Mouse (Mus musculus): ENCODE measurements around the gene Pick1. TPM values are rescaled to one million over a fixed set of nuclear protein-coding genes. Genes with fewer than 3 reads are reported as not detected.

Pick1 gene
- polyA plus RNA-seq, 1 experiment from 2014 or later, result 19.3 TPM

DNA sequence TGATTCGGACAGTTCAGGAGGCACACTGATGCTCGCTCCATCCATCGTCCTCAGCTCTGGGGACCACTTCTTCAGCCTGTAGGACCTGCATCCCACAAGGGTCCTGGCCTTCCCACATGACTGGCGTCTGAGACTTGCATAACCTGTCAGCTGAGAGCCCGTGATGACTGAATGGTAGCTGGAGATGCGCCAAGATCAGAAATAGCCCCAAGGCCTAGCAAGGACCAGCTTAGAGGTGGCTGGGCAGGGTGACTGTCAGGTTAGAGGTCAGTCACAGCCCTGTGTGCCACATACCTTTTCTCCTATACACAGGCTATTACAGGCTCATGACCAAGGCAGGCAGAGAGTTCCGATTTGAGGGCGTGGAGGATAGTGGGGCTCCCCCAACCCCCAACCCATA lies 33.5 kb upstream of the Pick1 start:
- 69% methylated on average over 8 of the region's 8 CpGs for WGBS (ENCODE audit: insufficient replicate concordance)
- H3K9me3 ChIP-seq (replicated peaks; ENCODE audit: control insufficient read depth, low read length), result no peaks in the 10 kb centered on the region
- no peak overlapping the region for H3K4me2 ChIP-seq
- no peak for ATAC-seq (replicated peaks; ENCODE audit: insufficient number of reproducible peaks, low FRiP score, low TSS enrichment)
- no peaks in the 10 kb centered on the region for H3K36me3 ChIP-seq (ENCODE audit: control insufficient read depth, insufficient read depth, low read length)
- H3K4me3 ChIP-seq (ENCODE audit: low read depth, low read length), result no peak overlapping the region
- H3K27me3 ChIP-seq (ENCODE audit: control insufficient read depth, insufficient read depth, low read length), result peaks cover 6% of the 10 kb centered on the region; the same call in 1 of the 2 replicates
- no peak overlapping the region for H3K27ac ChIP-seq (ENCODE audit: low read depth, low read length)
- no peak overlapping the region for H3K9ac ChIP-seq (ENCODE audit: low read depth, low read length)
- H3K4me1 ChIP-seq (ENCODE audit: control insufficient read depth, insufficient read depth, low read length), result peaks cover 22% of the 10 kb centered on the region

DNA sequence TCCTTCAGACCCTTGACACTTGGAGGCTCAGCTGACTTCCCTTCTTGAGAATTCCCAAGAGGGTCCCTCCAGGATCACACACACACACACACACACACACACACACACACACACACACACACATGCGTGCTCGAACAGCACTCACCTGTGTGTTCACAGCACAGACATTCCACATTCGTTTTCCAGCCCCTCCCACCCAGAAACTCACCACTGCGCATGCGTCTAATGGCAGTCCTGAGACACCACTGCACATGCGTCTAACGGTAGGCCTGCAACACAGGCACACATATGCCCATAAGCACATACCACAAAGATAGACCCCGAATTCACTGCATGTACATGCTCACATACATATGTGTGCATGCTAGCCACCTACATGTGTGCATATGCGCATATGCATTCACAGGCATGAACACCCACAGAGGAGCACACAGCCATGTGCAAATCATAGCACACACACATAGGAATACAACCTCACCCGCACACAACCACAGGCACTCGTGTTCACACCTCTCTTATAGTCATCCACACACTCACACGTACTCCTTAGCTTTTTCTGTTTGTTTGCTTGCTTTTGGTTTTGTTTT lies 29.5 kb upstream of the Pick1 start:
- H3K9ac ChIP-seq (ENCODE audit: low read depth, low read length), result no peak overlapping the region
- no peak overlapping the region for H3K4me3 ChIP-seq (ENCODE audit: low read depth, low read length)
- no peaks in the 10 kb centered on the region for H3K36me3 ChIP-seq (ENCODE audit: control insufficient read depth, insufficient read depth, low read length)
- ATAC-seq (replicated peaks; ENCODE audit: insufficient number of reproducible peaks, low FRiP score, low TSS enrichment), result no peak
- no peak overlapping the region for H3K4me2 ChIP-seq
- no peaks in the 10 kb centered on the region for H3K9me3 ChIP-seq (replicated peaks; ENCODE audit: control insufficient read depth, low read length)
- H3K27ac ChIP-seq (ENCODE audit: low read depth, low read length), result no peak overlapping the region
- H3K27me3 ChIP-seq (ENCODE audit: control insufficient read depth, insufficient read depth, low read length), result peaks cover 13% of the 10 kb centered on the region
- peaks cover 28% of the 10 kb centered on the region for H3K4me1 ChIP-seq (ENCODE audit: control insufficient read depth, insufficient read depth, low read length)
- WGBS (ENCODE audit: insufficient replicate concordance), result 81% methylated on average over 12 of the region's 12 CpGs

DNA sequence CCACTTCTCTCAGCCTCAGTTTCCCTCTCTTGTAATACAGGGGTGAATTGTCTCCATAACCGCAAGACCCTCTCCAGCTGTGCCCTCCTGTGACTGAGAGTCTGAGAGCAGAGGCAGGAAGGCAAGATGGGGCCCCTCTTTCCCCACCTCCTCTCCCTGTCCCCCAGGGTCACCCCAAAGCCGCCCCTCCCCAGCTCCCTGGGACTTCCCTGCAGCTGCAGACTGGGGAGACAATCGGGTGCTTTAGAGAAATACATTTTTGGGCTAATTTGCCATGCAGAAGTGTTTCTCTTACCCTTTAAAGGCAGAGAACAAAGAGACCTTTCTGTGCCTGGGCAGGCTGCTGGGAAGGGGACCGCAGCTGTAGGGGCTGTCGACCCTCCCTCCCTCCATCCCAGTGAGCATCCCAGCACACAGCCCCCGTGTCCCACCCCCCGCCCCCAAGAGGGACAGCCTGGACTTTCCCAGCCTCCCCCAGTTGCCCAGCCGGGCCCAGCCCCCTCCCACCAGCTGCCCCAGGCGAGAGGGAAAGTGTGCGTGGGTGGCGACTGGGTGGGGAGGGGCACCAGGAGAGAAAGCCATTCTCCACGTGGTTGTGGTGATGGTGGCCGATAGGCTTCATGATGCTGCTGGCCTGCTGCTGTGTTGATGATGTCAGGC lies 27.4 kb upstream of the Pick1 start:
- Histone ChIP-seq H3K9me3 (replicated peaks; ENCODE audit: control insufficient read depth, low read length) (no peaks in the 10 kb centered on the region), H3K9ac (ENCODE audit: low read depth, low read length) (no peak overlapping the region)
- ATAC-seq (replicated peaks; ENCODE audit: insufficient number of reproducible peaks, low FRiP score, low TSS enrichment), result 0 out of 2 replicates have a peak, but pooled peaks have one; percentile 24

DNA sequence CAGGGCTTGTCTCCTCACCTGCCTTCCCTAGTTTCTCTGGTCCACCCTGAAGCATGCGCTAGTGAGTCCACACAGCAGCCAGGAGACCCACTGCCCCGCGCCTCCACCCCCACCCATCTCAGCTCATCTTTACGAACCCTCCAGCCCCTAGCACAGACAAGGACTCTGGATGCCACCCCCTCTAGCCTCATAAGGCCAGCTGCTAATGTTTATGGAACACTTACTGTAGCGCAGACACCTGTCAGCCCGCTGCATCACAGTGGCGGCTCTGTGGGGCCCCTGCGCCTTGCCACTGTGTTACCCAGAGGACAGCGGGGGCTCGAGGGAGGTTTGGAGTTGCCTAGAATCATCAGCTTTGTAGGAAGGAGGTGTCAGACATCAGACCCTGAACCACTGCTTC lies 26.4 kb upstream of the Pick1 start:
- ATAC-seq (replicated peaks; ENCODE audit: insufficient number of reproducible peaks, low FRiP score, low TSS enrichment), result no peak
- no peak overlapping the region for H3K4me3 ChIP-seq (ENCODE audit: low read depth, low read length)
- 16% methylated on average over 10 of the region's 10 CpGs for WGBS (ENCODE audit: insufficient replicate concordance)
- no peak overlapping the region for H3K9ac ChIP-seq (ENCODE audit: low read depth, low read length)
- no peak overlapping the region for H3K27ac ChIP-seq (ENCODE audit: low read depth, low read length)
- H3K4me2 ChIP-seq, result peak overlapping the region; percentile 1; the same call in 1 of the 2 replicates
- no peaks in the 10 kb centered on the region for H3K9me3 ChIP-seq (replicated peaks; ENCODE audit: control insufficient read depth, low read length)
- peaks cover 11% of the 10 kb centered on the region for H3K27me3 ChIP-seq (ENCODE audit: control insufficient read depth, insufficient read depth, low read length)
- peaks cover 19% of the 10 kb centered on the region for H3K4me1 ChIP-seq (ENCODE audit: control insufficient read depth, insufficient read depth, low read length)
- no peaks in the 10 kb centered on the region for H3K36me3 ChIP-seq (ENCODE audit: control insufficient read depth, insufficient read depth, low read length)

More for the DNA sequence above, 27.4 kb upstream of the Pick1 start:
- WGBS (ENCODE audit: insufficient replicate concordance), result 25% methylated on average over 13 of the region's 13 CpGs
- peaks cover 19% of the 10 kb centered on the region for H3K4me1 ChIP-seq (ENCODE audit: control insufficient read depth, insufficient read depth, low read length)
- no peaks in the 10 kb centered on the region for H3K36me3 ChIP-seq (ENCODE audit: control insufficient read depth, insufficient read depth, low read length)
- peaks cover 13% of the 10 kb centered on the region for H3K27me3 ChIP-seq (ENCODE audit: control insufficient read depth, insufficient read depth, low read length)
- no peak overlapping the region for H3K4me3 ChIP-seq (ENCODE audit: low read depth, low read length)
- H3K4me2 ChIP-seq, result no peak overlapping the region
- H3K27ac ChIP-seq (ENCODE audit: low read depth, low read length), result no peak overlapping the region

DNA sequence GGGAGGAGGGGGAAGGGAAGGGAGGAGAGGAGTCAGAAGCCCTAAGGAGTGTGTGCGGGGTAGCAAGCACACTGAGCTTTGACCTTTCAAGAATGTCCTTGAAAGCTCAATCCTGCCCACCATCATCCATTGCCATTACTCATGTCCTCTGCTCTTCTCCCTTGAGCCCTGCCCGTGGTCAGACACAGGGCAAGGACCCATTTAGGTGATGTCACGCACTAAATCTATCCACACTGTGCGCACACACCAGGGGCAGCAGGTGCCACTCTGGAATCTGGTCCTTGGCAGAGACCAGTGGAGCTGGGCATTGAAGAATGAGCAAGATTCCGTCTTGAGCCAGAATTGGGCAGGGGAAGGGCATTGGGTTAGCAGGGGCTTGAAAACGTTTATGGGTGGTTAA lies 20.8 kb upstream of the Pick1 start:
- ATAC-seq (replicated peaks; ENCODE audit: insufficient number of reproducible peaks, low FRiP score, low TSS enrichment), result no peak
- Histone ChIP-seq H3K9me3 (replicated peaks; ENCODE audit: control insufficient read depth, low read length) (no peaks in the 10 kb centered on the region), H3K27ac (ENCODE audit: low read depth, low read length) (no peak overlapping the region), H3K4me2 (no peak overlapping the region), H3K4me1 (ENCODE audit: control insufficient read depth, insufficient read depth, low read length) (no peaks in the 10 kb centered on the region), H3K36me3 (ENCODE audit: control insufficient read depth, insufficient read depth, low read length) (no peaks in the 10 kb centered on the region), H3K4me3 (ENCODE audit: low read depth, low read length) (no peak overlapping the region), H3K27me3 (ENCODE audit: control insufficient read depth, insufficient read depth, low read length) (peaks cover 2% of the 10 kb centered on the region; the same call in 1 of the 2 replicates), H3K9ac (ENCODE audit: low read depth, low read length) (no peak overlapping the region)
- WGBS (ENCODE audit: insufficient replicate concordance), result 68% methylated on average over 6 of the region's 6 CpGs

DNA sequence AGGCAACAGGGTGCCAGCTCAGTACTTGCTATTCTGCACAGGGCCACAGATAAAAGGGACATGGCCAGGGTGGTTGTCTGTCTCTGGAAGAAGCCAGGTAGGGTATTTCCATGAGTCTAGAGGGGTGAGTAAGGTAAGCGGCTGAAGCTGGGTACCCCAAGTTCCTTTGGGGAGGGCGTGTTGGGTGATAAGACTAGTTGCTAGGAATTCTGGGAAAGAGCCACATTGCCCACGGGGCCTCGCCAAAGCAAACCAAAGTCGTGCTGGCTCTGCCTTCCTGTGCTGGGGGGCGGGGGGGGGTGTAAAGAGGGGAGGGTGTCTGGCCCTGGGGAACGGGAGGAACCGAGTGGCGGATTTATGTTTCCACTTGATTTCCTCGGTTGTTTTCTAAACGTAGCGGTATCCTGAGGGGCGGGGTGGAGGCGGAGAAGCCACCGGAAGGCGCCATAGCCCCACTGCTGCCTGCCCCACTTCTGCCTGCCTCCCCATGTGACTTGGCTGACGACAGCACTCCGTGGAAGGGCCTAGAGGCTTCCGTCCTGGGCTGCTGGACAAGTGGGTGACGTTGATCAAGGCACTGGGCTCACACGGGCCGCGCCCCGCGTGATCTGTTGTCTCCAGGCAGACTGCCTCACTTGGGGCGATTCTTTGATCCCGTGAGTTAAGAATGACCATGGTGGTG lies 20.1 kb upstream of the Pick1 start:
- Histone ChIP-seq H3K4me3 (ENCODE audit: low read depth, low read length) (no peak overlapping the region), H3K4me1 (ENCODE audit: control insufficient read depth, insufficient read depth, low read length) (no peaks in the 10 kb centered on the region), H3K4me2 (no peak overlapping the region), H3K27me3 (ENCODE audit: control insufficient read depth, insufficient read depth, low read length) (peaks cover under 1% of the 10 kb centered on the region; the same call in 1 of the 2 replicates), H3K9ac (ENCODE audit: low read depth, low read length) (no peak overlapping the region), H3K9me3 (replicated peaks; ENCODE audit: control insufficient read depth, low read length) (no peaks in the 10 kb centered on the region), H3K27ac (ENCODE audit: low read depth, low read length) (no peak overlapping the region), H3K36me3 (ENCODE audit: control insufficient read depth, insufficient read depth, low read length) (no peaks in the 10 kb centered on the region)
- ATAC-seq (replicated peaks; ENCODE audit: insufficient number of reproducible peaks, low FRiP score, low TSS enrichment), result no peak
- WGBS (ENCODE audit: insufficient replicate concordance), result 72% methylated on average over 26 of the region's 27 CpGs

DNA sequence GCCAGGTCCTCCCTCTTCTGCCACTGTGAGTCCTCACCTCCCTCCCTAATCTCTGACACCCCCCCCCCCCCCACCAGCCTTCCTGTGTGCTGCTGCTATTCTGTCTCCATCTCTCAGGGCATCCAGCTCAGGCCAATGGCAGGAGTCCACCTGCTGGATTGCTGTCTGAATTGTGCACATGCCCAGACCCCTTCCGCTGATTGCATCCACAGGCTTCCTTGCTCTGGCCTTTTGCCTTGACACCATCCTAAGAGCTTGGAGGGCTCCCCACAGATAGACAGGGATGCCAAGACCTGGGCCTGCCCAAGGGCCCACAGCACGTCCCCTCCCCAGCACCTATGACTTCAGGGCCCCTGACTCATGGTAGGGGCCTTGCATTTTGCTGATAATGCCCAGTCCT lies 18.6 kb upstream of the Pick1 start:
- no peak overlapping the region for H3K9ac ChIP-seq (ENCODE audit: low read depth, low read length)
- no peaks in the 10 kb centered on the region for H3K27me3 ChIP-seq (ENCODE audit: control insufficient read depth, insufficient read depth, low read length)
- no peaks in the 10 kb centered on the region for H3K36me3 ChIP-seq (ENCODE audit: control insufficient read depth, insufficient read depth, low read length)
- H3K4me2 ChIP-seq, result no peak overlapping the region
- no peak overlapping the region for H3K4me3 ChIP-seq (ENCODE audit: low read depth, low read length)
- no peak for ATAC-seq (replicated peaks; ENCODE audit: insufficient number of reproducible peaks, low FRiP score, low TSS enrichment)
- H3K9me3 ChIP-seq (replicated peaks; ENCODE audit: control insufficient read depth, low read length), result no peaks in the 10 kb centered on the region
- 59% methylated on average over 2 of the region's 2 CpGs for WGBS (ENCODE audit: insufficient replicate concordance)
- no peak overlapping the region for H3K27ac ChIP-seq (ENCODE audit: low read depth, low read length)
- no peaks in the 10 kb centered on the region for H3K4me1 ChIP-seq (ENCODE audit: control insufficient read depth, insufficient read depth, low read length)

DNA sequence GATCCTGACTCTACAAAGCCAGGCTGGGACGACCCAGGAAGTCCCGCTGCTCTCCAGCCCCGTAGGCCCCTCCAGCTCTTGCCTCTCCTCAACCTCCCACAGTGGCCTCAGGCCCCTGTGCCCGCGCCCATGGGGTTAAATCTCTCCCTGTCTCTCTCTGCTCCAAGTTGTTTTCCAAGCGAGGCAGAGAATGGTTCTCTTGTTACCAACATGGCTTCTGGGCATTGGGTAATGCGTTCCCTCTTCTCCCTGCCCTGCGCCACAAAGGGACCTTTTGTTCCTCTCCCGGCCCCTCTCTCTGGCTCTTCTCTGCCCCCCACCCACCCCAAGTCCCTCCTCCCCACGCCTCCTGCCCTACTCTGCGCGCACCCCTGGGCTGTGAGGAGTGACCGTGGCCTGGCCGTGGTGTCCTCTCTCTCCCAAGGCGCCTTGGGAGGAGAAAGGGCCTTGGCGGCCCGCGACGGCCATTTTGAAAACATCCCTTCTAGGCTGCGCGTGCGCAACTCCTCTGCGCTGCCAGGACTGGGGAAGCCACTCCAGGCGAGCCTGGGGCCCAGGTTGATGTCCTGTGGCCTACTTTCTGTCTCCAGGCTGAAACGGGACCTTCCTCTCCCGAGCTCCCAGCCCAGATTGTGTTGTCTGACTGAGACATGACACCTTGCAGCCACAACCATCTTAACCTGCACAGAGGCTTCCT lies 16.1 kb upstream of the Pick1 start:
- no peak overlapping the region for H3K9ac ChIP-seq (ENCODE audit: low read depth, low read length)
- no peaks in the 10 kb centered on the region for H3K36me3 ChIP-seq (ENCODE audit: control insufficient read depth, insufficient read depth, low read length)
- H3K27me3 ChIP-seq (ENCODE audit: control insufficient read depth, insufficient read depth, low read length), result no peaks in the 10 kb centered on the region
- WGBS (ENCODE audit: insufficient replicate concordance), result 83% methylated on average over 26 of the region's 26 CpGs
- no peaks in the 10 kb centered on the region for H3K9me3 ChIP-seq (replicated peaks; ENCODE audit: control insufficient read depth, low read length)
- no peak overlapping the region for H3K27ac ChIP-seq (ENCODE audit: low read depth, low read length)
- H3K4me2 ChIP-seq, result no peak overlapping the region
- H3K4me3 ChIP-seq (ENCODE audit: low read depth, low read length), result no peak overlapping the region
- ATAC-seq (replicated peaks; ENCODE audit: insufficient number of reproducible peaks, low FRiP score, low TSS enrichment), result no peak
- no peaks in the 10 kb centered on the region for H3K4me1 ChIP-seq (ENCODE audit: control insufficient read depth, insufficient read depth, low read length)

All from heart, embryonic 11.5 days (tissue).